Mouse (Mus musculus): ENCODE data around the gene Srpk1. TPM values are rescaled to one million over a fixed set of nuclear protein-coding genes. Genes with fewer than 3 reads are reported as not detected.
"Not testable (repeated sequence)": the region's sequence is repeated elsewhere in the genome, so short reads cannot be mapped to it uniquely, and the experiment has no call there.

Srpk1 gene
- polyA plus RNA-seq, 1 experiment from 2014 or later = 79.5 TPM

GRCm38 (mm10) chr17:28557772-28558171 lies 64.7 kb downstream of the Srpk1 start:
- Histone ChIP-seq H3K27ac (ENCODE audit: low read depth, low read length) (no peak overlapping the region), H3K9ac (ENCODE audit: low read depth, low read length) (no peak overlapping the region), H3K4me1 (ENCODE audit: control insufficient read depth, insufficient read depth, low read length) (no peaks in the 10 kb centered on the region; the same call in 1 of the 2 replicates), H3K27me3 (ENCODE audit: control insufficient read depth, insufficient read depth, low read length) (no peaks in the 10 kb centered on the region), H3K4me2 (no peak overlapping the region), H3K36me3 (ENCODE audit: control insufficient read depth, insufficient read depth, low read length) (no peaks in the 10 kb centered on the region), H3K4me3 (ENCODE audit: low read depth, low read length) (no peak overlapping the region), H3K9me3 (replicated peaks; ENCODE audit: control insufficient read depth, low read length) (no peaks in the 10 kb centered on the region)
- ATAC-seq (replicated peaks; ENCODE audit: insufficient number of reproducible peaks, low FRiP score, low TSS enrichment) = no peak
- WGBS (ENCODE audit: insufficient replicate concordance) = 71% methylated on average over 6 of the region's 6 CpGs

- Histone ChIP-seq H3K27ac (ENCODE audit: low read depth, low read length) (no peak overlapping the region), H3K4me3 (ENCODE audit: low read depth, low read length) (no peak overlapping the region), H3K4me1 (ENCODE audit: control insufficient read depth, insufficient read depth, low read length) (no peaks in the 10 kb centered on the region; the same call in 1 of the 2 replicates), H3K9ac (ENCODE audit: low read depth, low read length) (peak overlapping the region; percentile 28; the same call in 1 of the 2 replicates), H3K36me3 (ENCODE audit: control insufficient read depth, insufficient read depth, low read length) (no peaks in the 10 kb centered on the region), H3K4me2 (no peak overlapping the region), H3K9me3 (replicated peaks; ENCODE audit: control insufficient read depth, low read length) (no peaks in the 10 kb centered on the region), H3K27me3 (ENCODE audit: control insufficient read depth, insufficient read depth, low read length) (no peaks in the 10 kb centered on the region)
- no peak for ATAC-seq (replicated peaks; ENCODE audit: insufficient number of reproducible peaks, low FRiP score, low TSS enrichment)
- WGBS (ENCODE audit: insufficient replicate concordance) = 49% methylated on average over 6 of the region's 6 CpGs
Measured at GRCm38 (mm10) chr17:28556635-28557396, 65.7 kb downstream of the Srpk1 start.

GRCm38 (mm10) chr17:28554021-28554420 lies 68.5 kb downstream of the Srpk1 start:
- ATAC-seq (replicated peaks; ENCODE audit: insufficient number of reproducible peaks, low FRiP score, low TSS enrichment); H3K4me1 ChIP-seq (ENCODE audit: control insufficient read depth, insufficient read depth, low read length); H3K27me3 ChIP-seq (ENCODE audit: control insufficient read depth, insufficient read depth, low read length); H3K36me3 ChIP-seq (ENCODE audit: control insufficient read depth, insufficient read depth, low read length); H3K4me2 ChIP-seq; H3K4me3 ChIP-seq (ENCODE audit: low read depth, low read length); H3K27ac ChIP-seq (ENCODE audit: low read depth, low read length); H3K9me3 ChIP-seq (replicated peaks; ENCODE audit: control insufficient read depth, low read length); H3K9ac ChIP-seq (ENCODE audit: low read depth, low read length): not testable (repeated sequence)
- 84% methylated on average over 4 of the region's 4 CpGs for WGBS (ENCODE audit: insufficient replicate concordance)

GRCm38 (mm10) chr17:28553040-28553793 lies 69.3 kb downstream of the Srpk1 start:
- Histone ChIP-seq H3K4me3 (ENCODE audit: low read depth, low read length) (no peak overlapping the region), H3K4me2 (no peak overlapping the region), H3K9me3 (replicated peaks; ENCODE audit: control insufficient read depth, low read length) (no peaks in the 10 kb centered on the region), H3K9ac (ENCODE audit: low read depth, low read length) (no peak overlapping the region), H3K36me3 (ENCODE audit: control insufficient read depth, insufficient read depth, low read length) (no peaks in the 10 kb centered on the region), H3K27me3 (ENCODE audit: control insufficient read depth, insufficient read depth, low read length) (no peaks in the 10 kb centered on the region), H3K4me1 (ENCODE audit: control insufficient read depth, insufficient read depth, low read length) (no peaks in the 10 kb centered on the region), H3K27ac (ENCODE audit: low read depth, low read length) (no peak overlapping the region)
- ATAC-seq (replicated peaks; ENCODE audit: insufficient number of reproducible peaks, low FRiP score, low TSS enrichment) = no peak
- 8% methylated on average over 14 of the region's 14 CpGs for WGBS (ENCODE audit: insufficient replicate concordance)

- H3K36me3 ChIP-seq (ENCODE audit: control insufficient read depth, insufficient read depth, low read length) = no peaks in the 10 kb centered on the region
- ATAC-seq (replicated peaks; ENCODE audit: insufficient number of reproducible peaks, low FRiP score, low TSS enrichment) = no peak
- no peak within 1 kb of the TSS for H3K4me3 ChIP-seq (ENCODE audit: low read depth, low read length)
- H3K4me2 ChIP-seq = no peak within 1 kb of the TSS
- 67% methylated on average over 14 of the region's 14 CpGs for WGBS (ENCODE audit: insufficient replicate concordance)
- no peaks in the 10 kb centered on the region for H3K4me1 ChIP-seq (ENCODE audit: control insufficient read depth, insufficient read depth, low read length)
- no peaks in the 10 kb centered on the region for H3K27me3 ChIP-seq (ENCODE audit: control insufficient read depth, insufficient read depth, low read length)
- H3K27ac ChIP-seq (ENCODE audit: low read depth, low read length) = no peak within 1 kb of the TSS
- H3K9ac ChIP-seq (ENCODE audit: low read depth, low read length) = no peak within 1 kb of the TSS
- no peaks in the 10 kb centered on the region for H3K9me3 ChIP-seq (replicated peaks; ENCODE audit: control insufficient read depth, low read length)
Measured at GRCm38 (mm10) chr17:28549111-28549510, 73.4 kb downstream of the Srpk1 start, which contains the start of gene Clpsl2. Gene Clpsl2, plus strand, starts transcription at chr17:28549411.

- ATAC-seq (replicated peaks; ENCODE audit: insufficient number of reproducible peaks, low FRiP score, low TSS enrichment) = no peak
Measured at GRCm38 (mm10) chr17:28548550-28548949, 74.0 kb downstream of the Srpk1 start.

GRCm38 (mm10) chr17:28546925-28547324 lies 75.6 kb downstream of the Srpk1 start:
- 77% methylated on average over 1 of the region's 1 CpGs for WGBS (ENCODE audit: insufficient replicate concordance)

More at GRCm38 (mm10) chr17:28548550-28548949, 74.0 kb downstream of the Srpk1 start:
- WGBS (ENCODE audit: insufficient replicate concordance) = 68% methylated on average over 11 of the region's 11 CpGs
- no peak overlapping the region for H3K9ac ChIP-seq (ENCODE audit: low read depth, low read length)
- H3K36me3 ChIP-seq (ENCODE audit: control insufficient read depth, insufficient read depth, low read length) = no peaks in the 10 kb centered on the region
- H3K27ac ChIP-seq (ENCODE audit: low read depth, low read length) = no peak overlapping the region
- H3K4me3 ChIP-seq (ENCODE audit: low read depth, low read length) = no peak overlapping the region
- no peaks in the 10 kb centered on the region for H3K9me3 ChIP-seq (replicated peaks; ENCODE audit: control insufficient read depth, low read length)
- H3K27me3 ChIP-seq (ENCODE audit: control insufficient read depth, insufficient read depth, low read length) = no peaks in the 10 kb centered on the region
- H3K4me2 ChIP-seq = no peak overlapping the region
- no peaks in the 10 kb centered on the region for H3K4me1 ChIP-seq (ENCODE audit: control insufficient read depth, insufficient read depth, low read length)

GRCm38 (mm10) chr17:28537881-28538280 lies 84.6 kb downstream of the Srpk1 start:
- ATAC-seq (replicated peaks; ENCODE audit: insufficient number of reproducible peaks, low FRiP score, low TSS enrichment) = no peak
- 43% methylated on average over 12 of the region's 12 CpGs for WGBS (ENCODE audit: insufficient replicate concordance)

More at GRCm38 (mm10) chr17:28546925-28547324, 75.6 kb downstream of the Srpk1 start:
- Histone ChIP-seq H3K27ac (ENCODE audit: low read depth, low read length) (no peak overlapping the region), H3K4me1 (ENCODE audit: control insufficient read depth, insufficient read depth, low read length) (no peaks in the 10 kb centered on the region), H3K4me3 (ENCODE audit: low read depth, low read length) (no peak overlapping the region), H3K36me3 (ENCODE audit: control insufficient read depth, insufficient read depth, low read length) (no peaks in the 10 kb centered on the region), H3K9me3 (replicated peaks; ENCODE audit: control insufficient read depth, low read length) (no peaks in the 10 kb centered on the region), H3K4me2 (no peak overlapping the region), H3K27me3 (ENCODE audit: control insufficient read depth, insufficient read depth, low read length) (no peaks in the 10 kb centered on the region), H3K9ac (ENCODE audit: low read depth, low read length) (no peak overlapping the region)
- no peak for ATAC-seq (replicated peaks; ENCODE audit: insufficient number of reproducible peaks, low FRiP score, low TSS enrichment)

More at GRCm38 (mm10) chr17:28537881-28538280, 84.6 kb downstream of the Srpk1 start:
- Histone ChIP-seq H3K4me1 (ENCODE audit: control insufficient read depth, insufficient read depth, low read length) (no peaks in the 10 kb centered on the region), H3K27ac (ENCODE audit: low read depth, low read length) (no peak overlapping the region), H3K9ac (ENCODE audit: low read depth, low read length) (no peak overlapping the region), H3K4me3 (ENCODE audit: low read depth, low read length) (no peak overlapping the region), H3K9me3 (replicated peaks; ENCODE audit: control insufficient read depth, low read length) (0 out of 2 replicates have a peak, but pooled peaks cover 4% of the 10 kb centered on the region), H3K4me2 (no peak overlapping the region), H3K36me3 (ENCODE audit: control insufficient read depth, insufficient read depth, low read length) (no peaks in the 10 kb centered on the region), H3K27me3 (ENCODE audit: control insufficient read depth, insufficient read depth, low read length) (peaks cover 6% of the 10 kb centered on the region; the same call in 1 of the 2 replicates)
